Mouse (Mus musculus): ENCODE measurements around the gene 1700008O03Rik.

The 1700008O03Rik gene

DNA sequence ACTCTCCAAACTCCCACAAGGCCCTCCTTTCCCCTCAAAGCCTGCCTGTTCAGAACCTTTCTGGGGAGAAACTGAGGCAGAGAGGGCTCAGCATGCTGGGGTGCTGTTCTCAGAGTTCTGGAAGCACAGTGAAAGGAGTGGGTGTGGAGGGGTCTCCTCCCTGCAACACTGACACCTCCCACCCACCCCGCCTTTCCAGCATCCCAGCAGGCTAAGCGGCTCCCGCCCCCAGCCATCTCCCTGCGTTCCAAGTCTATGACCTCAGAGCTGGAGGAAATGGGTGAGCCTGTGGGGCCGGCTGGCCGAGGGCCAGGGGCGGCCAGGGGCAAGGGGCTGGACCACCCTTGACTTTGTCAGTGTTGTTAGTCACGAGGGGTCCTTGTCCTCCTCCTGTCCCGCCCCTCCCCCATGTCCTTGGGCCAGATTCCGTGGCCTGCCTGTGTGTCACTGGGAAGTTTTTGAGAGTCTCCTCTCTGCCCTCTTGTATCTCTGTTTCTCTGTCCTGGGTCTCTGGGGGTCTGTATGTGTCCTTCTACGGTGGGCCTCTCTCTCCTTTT, 42.1 kb downstream of the 1700008O03Rik start:
- DNase-seq = no peak

DNA sequence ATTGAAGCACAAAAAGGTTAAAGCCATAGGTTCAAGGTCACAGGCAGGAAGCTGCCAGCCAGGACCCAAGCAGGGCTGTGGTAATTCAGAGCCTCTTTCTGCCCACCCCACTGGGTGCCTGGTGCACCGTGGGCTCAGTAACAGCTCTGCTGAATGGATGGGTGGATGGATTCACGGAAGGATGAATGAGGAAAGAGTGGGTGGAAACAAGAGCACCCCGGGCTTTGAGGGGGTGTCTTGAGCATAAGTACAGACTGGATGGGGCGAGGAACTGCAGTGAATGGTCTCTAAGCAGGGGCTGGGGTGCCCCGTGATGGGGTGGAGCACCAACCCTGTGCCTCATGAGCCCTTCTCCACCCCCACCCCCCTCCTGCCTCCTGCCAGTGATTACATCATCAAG, 43.9 kb downstream of the 1700008O03Rik start:
- no peak for DNase-seq

DNA sequence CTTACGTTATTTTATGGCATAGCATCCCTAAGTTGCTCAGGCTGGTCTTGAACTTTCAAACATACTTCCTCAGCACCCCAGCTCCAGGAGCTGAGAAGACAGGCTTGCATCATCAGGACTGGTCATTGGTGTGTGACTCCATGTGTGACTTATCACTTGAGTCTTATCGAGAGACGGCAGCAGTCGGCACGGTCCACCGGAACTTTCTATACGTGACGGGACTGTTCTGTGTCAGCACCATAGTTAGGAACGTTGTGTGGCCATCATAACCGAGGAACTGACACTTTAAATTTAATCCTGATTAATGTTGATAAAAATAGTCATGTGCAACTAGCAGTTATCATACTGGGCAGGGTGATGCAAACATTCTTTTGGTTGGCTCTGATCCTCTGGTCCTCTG, 44.5 kb downstream of the 1700008O03Rik start:
- no peak for DNase-seq

- no peak for DNase-seq
Measured at GRCm38 (mm10) chr7:44340226-44340625, 45.4 kb downstream of the 1700008O03Rik start.

GRCm38 (mm10) chr7:44337121-44337849, 48.3 kb downstream of the 1700008O03Rik start:
- DNase-seq = no peak

DNA sequence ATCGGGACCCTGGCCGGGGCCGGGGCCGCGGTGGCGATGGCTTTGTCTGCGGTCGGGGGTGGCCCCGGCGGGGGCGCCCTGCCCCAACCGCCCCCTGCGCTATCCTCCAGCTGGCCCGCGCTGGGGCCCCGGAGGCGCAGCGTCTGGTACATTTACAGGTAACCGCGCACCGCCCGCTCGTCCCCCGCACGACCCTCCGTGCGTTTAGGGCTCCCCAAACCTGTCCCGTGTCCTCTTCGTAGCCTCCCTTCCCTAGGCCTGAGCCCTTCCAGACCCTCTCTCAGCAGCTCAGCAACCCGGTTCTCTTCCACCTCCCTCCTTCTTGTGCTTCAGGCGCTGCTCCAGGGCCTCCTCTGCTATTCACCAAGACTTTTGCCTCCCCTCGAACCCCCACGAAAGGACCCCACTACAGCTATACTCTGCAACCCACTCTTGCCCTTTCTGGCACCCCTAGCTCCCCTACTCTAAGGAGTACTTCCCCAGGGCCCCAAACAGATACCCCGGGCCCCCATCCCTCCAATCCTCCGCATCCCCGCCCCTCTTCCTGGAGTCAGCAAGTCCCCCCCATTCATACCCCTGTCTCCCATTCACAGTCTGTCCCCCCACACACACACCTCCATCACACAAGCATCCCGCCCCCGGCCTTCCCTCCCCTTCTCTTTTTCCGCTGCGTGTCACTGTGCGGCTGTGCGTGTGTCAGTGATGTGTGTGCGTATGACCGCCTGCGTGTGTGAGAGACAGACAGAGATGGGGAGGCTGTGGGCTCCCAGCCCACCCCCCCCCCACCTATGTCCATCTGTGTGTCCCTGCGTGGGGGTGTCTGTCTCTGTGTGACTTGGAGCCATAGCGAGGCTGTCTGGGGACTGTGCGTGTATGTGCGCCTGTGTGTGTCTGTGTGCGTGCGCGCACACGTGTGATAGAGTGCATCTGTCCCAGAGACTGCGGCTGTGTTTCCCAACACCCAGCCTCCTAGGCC, 49.3 kb downstream of the 1700008O03Rik start:
- DNase-seq = no peak

- DNase-seq = no peak
Measured at GRCm38 (mm10) chr7:44335031-44335878, 50.4 kb downstream of the 1700008O03Rik start.

- DNase-seq = no peak
Measured at GRCm38 (mm10) chr7:44334139-44334538, 51.5 kb downstream of the 1700008O03Rik start.

- DNase-seq = no peak
Measured at GRCm38 (mm10) chr7:44332336-44332735, 53.3 kb downstream of the 1700008O03Rik start.

GRCm38 (mm10) chr7:44326614-44327013, 59.0 kb downstream of the 1700008O03Rik start:
- DNase-seq = no peak

- no peak for DNase-seq
Measured at GRCm38 (mm10) chr7:44322290-44322689, 63.3 kb downstream of the 1700008O03Rik start.

DNA sequence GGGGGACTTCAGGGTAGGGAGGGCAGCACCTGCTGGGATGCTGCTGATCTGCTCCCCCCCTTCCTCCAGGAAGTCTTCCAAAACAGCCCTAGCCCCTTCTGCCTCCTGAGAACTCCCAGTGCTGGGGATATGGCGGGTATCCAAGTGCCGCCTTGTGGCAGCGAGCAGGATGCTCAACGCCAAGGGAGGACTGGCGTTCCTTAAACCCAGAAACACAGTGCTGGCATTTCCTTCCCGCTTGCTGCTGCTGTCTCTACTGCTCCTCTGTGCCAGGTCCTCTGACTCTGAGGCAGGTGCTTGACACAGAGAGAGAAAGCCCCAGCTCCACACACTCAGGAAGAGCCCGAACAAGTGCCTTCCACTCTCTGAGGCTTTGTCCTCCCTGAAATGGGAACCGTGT, 64.7 kb downstream of the 1700008O03Rik start:
- peak; percentile 65 for DNase-seq

GRCm38 (mm10) chr7:44317913-44318312, 67.7 kb downstream of the 1700008O03Rik start:
- no peak for DNase-seq

DNA sequence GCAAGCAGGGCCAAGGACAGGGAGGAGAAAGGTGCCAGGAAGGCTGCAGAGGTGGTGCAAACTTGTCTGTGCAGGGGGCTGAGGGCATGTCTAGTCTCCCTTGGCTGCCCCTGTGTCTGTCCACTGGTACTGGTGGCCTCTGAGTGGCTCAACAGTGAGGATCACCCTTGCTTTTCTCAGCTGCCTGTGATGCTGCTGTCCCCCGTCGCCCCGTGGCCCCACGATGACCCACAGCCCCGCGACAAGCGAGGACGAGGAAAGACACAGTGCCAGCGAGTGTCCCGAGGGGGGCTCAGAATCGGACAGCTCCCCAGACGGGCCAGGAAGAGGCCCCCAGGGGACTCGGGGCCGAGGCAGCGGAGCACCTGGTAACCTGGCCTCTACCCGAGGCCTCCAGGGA, 73.1 kb downstream of the 1700008O03Rik start:
- DNase-seq = no peak

DNA sequence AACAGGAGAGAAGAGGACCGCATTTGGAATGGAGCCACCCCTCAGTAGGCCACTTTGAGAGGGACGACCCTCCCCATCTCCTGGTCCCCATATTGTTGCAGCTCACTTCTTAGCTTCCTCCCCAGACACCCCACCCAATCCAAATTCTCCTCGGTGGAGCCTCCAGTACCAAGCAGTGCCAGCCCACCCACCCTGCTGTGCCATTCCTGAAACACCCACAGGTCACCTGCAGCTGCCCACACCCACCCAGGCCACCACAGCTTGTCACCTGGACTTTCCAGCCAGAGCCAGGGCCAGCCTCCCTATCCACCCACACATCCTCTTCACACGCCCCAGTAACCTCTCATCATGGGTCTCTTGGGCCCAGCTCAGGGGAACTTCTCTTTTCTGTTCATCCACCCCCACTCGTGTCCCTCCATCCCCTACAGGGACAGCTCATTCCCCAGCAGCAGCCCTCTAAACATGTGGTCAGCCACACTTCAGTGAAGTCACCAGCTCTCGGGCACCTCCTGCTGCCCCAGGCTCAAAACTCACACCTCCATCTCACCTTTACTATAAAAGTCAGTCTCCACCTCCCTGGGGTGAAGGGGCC, 73.8 kb downstream of the 1700008O03Rik start:
- DNase-seq = no peak

GRCm38 (mm10) chr7:44310878-44311712, 74.5 kb downstream of the 1700008O03Rik start:
- peak; percentile 82 for DNase-seq

GRCm38 (mm10) chr7:44310285-44310877, 75.2 kb downstream of the 1700008O03Rik start:
- no peak for DNase-seq
